Mouse (Mus musculus): ENCODE measurements around the gene Gm37240. TPM values are rescaled to one million over a fixed set of nuclear protein-coding genes. Genes with fewer than 3 reads are reported as not detected.

Gene Gm37240
- polyA plus RNA-seq, 1 experiment from 2014 or later: 1.1 TPM

DNA sequence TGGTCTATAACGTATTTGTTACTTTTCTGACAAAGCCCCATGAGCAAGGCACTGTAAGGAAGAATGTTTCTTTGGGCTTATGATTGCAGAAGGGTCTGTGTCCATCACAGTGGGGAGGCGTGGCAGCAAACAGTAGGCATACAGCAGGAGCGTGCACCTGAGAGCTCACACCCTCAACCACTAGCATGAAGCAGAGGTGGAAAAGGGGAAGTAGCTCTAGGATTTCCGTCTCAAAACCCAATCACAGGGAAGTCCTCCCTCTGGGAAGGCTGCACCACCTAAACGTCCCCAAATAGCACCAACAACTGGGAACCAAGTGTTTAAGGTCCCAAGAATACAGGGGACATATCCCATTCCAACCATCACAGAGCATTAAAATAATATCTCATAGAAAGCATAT, 26.3 kb downstream of the Gm37240 start:
- H3K4me3 ChIP-seq: no peak overlapping the region
- no peaks in the 10 kb centered on the region for H3K4me1 ChIP-seq
- WGBS: 89% methylated on average over 5 of the region's 5 CpGs
- no peak for ATAC-seq (ENCODE audit: low FRiP score, low read depth)
- no peaks in the 10 kb centered on the region for H3K9me3 ChIP-seq
- H3K9ac ChIP-seq: no peak overlapping the region
- H3K27me3 ChIP-seq (replicated peaks): no peaks in the 10 kb centered on the region
- no peaks in the 10 kb centered on the region for H3K36me3 ChIP-seq
- no peak overlapping the region for H3K4me2 ChIP-seq (replicated peaks)
- H3K27ac ChIP-seq: no peak overlapping the region

DNA sequence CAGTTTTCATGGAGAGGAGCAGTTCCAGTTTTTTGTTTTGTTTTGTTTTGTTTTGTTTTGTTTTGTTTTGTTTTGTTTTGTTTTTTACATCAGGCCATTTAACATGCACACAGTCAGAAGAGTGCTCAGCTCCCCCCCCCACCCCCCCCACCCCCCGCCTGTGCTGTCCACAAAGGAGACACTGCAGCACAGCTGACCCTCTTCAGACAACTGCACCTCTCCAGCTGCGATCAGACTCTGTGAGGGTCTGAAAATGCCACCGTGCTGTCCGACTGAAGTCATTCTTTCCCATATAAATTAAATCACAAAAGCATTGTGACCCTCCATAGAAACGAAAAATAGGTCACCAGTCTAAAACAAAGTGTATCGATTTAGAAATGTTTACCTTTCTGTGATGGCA, 28.0 kb downstream of the Gm37240 start:
- H3K4me3 ChIP-seq: no peak overlapping the region
- no peak overlapping the region for H3K4me2 ChIP-seq (replicated peaks)
- H3K27me3 ChIP-seq (replicated peaks): no peaks in the 10 kb centered on the region
- no peaks in the 10 kb centered on the region for H3K36me3 ChIP-seq
- no peaks in the 10 kb centered on the region for H3K9me3 ChIP-seq
- no peak overlapping the region for H3K9ac ChIP-seq
- WGBS: 48% methylated on average over 6 of the region's 6 CpGs
- no peak for ATAC-seq (ENCODE audit: low FRiP score, low read depth)
- H3K27ac ChIP-seq: no peak overlapping the region
- H3K4me1 ChIP-seq: no peaks in the 10 kb centered on the region

DNA sequence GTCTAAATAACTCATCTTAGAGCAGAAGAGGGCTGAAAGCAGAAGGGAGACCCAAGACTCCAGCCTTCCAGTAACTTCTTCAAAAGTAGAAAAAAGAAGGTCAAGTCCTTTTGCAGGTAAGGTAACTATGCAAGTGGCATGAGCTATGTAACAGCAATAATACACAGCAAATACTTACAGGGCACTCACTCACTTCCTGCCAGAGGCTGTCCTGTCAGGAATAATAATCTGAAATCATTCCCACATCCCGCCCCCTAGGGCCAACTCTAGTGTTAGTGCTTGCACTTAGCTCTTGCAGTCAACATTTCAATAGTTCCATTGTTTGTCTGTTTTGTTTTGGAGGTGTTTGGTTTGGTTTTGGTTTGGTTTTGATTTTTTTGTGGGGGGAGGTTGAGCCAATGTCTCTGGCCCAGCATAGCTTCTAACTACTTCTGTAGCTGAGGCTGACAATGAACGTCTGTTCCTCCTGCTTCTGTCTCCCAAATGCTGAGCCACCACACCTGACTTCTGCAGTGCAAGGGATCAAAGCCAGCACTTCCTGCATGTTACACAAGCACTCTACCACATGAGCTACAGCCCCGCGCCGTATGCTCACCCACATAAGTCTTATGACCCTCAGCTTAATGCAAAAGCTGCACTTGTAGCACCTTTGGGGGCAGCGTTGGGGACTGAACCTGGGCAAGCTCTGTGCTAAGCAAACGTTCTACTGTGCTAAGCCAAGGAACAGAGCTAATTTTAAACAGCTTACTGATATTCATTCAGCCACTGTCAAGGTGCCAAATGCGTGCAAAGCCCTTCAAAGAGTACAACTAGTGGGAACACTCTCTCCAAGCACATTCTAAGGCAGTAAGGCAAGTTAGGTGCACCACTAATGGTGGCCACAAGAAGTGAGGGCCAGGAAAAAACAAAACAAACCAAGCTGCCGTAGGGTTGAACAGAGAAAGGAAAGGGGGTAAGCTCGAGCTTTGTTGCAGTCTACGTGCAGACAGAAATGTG, 28.9 kb downstream of the Gm37240 start:
- no peak overlapping the region for H3K9ac ChIP-seq
- H3K27me3 ChIP-seq (replicated peaks): no peaks in the 10 kb centered on the region
- no peak overlapping the region for H3K4me3 ChIP-seq
- no peak overlapping the region for H3K4me2 ChIP-seq (replicated peaks)
- WGBS: 78% methylated on average over 11 of the region's 11 CpGs
- no peak for ATAC-seq (ENCODE audit: low FRiP score, low read depth)
- no peaks in the 10 kb centered on the region for H3K4me1 ChIP-seq
- no peaks in the 10 kb centered on the region for H3K36me3 ChIP-seq
- H3K27ac ChIP-seq: no peak overlapping the region
- H3K9me3 ChIP-seq: no peaks in the 10 kb centered on the region

DNA sequence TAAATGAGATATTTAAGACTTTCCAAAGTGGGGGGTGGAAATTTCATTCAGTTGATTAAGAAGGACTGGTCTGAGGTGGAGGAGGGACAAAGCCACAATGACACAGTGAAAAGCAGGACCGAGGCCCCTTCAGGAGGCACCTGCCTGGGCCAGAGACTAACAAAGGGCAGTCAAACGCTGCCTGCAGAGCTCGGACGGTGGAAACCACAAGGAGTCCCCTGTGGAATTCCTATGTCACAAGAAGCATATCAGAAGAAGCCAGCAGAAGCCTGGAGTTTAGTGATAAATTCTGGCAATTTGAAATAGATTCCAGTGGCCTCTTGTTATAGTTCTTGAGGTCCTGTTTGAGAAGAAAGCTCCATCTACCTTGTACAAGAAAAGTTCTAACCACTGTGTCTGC, 30.2 kb downstream of the Gm37240 start:
- H3K27me3 ChIP-seq (replicated peaks): no peaks in the 10 kb centered on the region
- no peak overlapping the region for H3K9ac ChIP-seq
- no peak overlapping the region for H3K4me2 ChIP-seq (replicated peaks)
- 20% methylated on average over 4 of the region's 4 CpGs for WGBS
- H3K9me3 ChIP-seq: no peaks in the 10 kb centered on the region
- no peak overlapping the region for H3K27ac ChIP-seq
- no peak for ATAC-seq (ENCODE audit: low FRiP score, low read depth)
- no peak overlapping the region for H3K4me3 ChIP-seq
- no peaks in the 10 kb centered on the region for H3K4me1 ChIP-seq
- H3K36me3 ChIP-seq: no peaks in the 10 kb centered on the region

DNA sequence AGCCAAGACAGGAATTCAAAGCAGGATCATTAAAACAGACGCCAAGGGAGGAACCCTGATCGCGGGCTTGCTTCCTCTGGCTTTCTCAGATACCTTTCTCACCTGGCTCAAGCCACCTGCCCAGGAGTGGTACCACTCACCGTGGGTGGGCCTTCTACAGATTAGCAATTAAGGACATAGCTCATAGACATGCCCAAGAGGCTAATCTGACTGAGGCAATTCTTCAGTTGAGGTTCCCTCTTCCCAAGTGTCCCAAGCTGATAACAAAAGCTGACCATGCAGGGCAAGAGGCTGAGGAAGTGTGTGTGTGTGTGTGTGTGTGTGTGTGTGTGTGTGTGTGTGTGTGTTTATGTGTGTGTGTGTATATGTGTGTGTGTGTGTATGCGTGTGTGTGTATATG, 31.4 kb downstream of the Gm37240 start:
- no peak overlapping the region for H3K4me2 ChIP-seq (replicated peaks)
- H3K4me1 ChIP-seq: no peaks in the 10 kb centered on the region
- no peak overlapping the region for H3K27ac ChIP-seq
- no peak overlapping the region for H3K4me3 ChIP-seq
- no peaks in the 10 kb centered on the region for H3K36me3 ChIP-seq
- no peak for ATAC-seq (ENCODE audit: low FRiP score, low read depth)
- no peaks in the 10 kb centered on the region for H3K27me3 ChIP-seq (replicated peaks)
- 88% methylated on average over 5 of the region's 5 CpGs for WGBS
- H3K9me3 ChIP-seq: no peaks in the 10 kb centered on the region
- H3K9ac ChIP-seq: no peak overlapping the region

DNA sequence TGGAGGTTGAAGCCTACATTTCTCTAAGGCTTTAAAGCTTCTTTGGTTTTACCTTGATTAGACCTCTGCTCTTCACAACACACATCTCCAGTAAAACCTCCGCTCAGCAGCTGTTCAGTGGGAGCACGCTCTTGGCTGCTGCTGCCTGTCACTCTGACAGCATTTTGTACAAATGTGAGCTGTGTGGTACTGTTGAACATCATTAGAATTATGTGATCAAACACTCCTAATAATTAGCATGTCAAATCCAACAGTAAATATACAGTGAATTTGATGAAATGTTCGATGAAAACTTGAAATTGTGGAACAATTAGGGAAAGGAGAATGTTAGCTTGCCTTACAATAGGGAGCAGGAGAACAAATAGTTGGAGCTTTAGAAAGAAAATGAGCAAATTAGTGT, 32.3 kb downstream of the Gm37240 start:
- Histone ChIP-seq H3K36me3 (no peaks in the 10 kb centered on the region), H3K27me3 (replicated peaks) (no peaks in the 10 kb centered on the region), H3K27ac (no peak overlapping the region), H3K4me1 (no peaks in the 10 kb centered on the region), H3K4me2 (replicated peaks) (no peak overlapping the region), H3K9me3 (no peaks in the 10 kb centered on the region), H3K9ac (no peak overlapping the region), H3K4me3 (no peak overlapping the region)
- no peak for ATAC-seq (ENCODE audit: low FRiP score, low read depth)
- 93% methylated on average over 3 of the region's 3 CpGs for WGBS

DNA sequence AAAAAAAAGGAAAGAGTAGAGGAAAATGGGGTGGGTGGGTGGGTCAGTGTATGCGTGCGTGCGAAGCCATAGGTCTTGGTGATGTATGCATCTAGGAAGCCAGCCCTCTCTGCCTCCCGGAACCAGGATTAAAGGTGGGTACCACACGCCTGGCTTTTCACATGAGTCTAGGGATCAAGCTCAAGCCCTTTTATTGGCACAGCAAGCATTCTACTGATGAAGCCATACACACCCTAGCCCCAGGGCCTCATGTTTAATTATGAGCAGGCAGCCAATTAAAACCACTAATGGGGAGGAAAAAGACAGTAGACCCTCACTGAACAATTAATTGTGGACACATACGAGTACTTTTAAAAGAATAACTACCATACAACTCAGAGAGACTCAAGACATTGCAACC, 33.2 kb downstream of the Gm37240 start:
- ATAC-seq (ENCODE audit: low FRiP score, low read depth): no peak
- H3K4me3 ChIP-seq: no peak overlapping the region
- WGBS: 85% methylated on average over 6 of the region's 6 CpGs

DNA sequence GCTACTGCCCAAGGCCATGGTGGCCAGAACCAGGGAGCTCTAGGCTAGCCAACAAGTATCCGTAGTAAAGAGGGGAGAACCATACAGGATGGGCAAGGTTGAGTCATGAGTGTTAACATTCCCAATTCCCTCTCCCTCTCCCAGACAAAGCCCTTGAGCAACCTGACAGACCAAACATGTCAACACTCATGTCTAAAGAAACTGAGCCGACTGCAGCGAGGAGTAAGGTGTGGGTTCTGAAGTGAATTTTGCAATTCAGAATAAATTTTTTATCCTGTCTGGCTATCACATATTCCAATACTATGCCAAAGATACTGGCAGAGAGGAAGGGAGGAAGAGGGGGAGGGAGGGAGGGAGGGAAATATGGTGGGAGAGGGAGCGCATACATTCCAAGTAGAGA, 33.6 kb downstream of the Gm37240 start:
- Histone ChIP-seq H3K4me3 (no peak overlapping the region), H3K27ac (no peak overlapping the region), H3K27me3 (replicated peaks) (no peaks in the 10 kb centered on the region), H3K9me3 (no peaks in the 10 kb centered on the region), H3K4me1 (no peaks in the 10 kb centered on the region), H3K9ac (no peak overlapping the region), H3K4me2 (replicated peaks) (no peak overlapping the region), H3K36me3 (no peaks in the 10 kb centered on the region)
- 92% methylated on average over 3 of the region's 4 CpGs for WGBS
- ATAC-seq (ENCODE audit: low FRiP score, low read depth): no peak

More for the DNA sequence above, 33.2 kb downstream of the Gm37240 start:
- Histone ChIP-seq H3K4me1 (no peaks in the 10 kb centered on the region), H3K9me3 (no peaks in the 10 kb centered on the region), H3K27ac (no peak overlapping the region), H3K27me3 (replicated peaks) (no peaks in the 10 kb centered on the region), H3K4me2 (replicated peaks) (no peak overlapping the region), H3K36me3 (no peaks in the 10 kb centered on the region), H3K9ac (no peak overlapping the region)

DNA sequence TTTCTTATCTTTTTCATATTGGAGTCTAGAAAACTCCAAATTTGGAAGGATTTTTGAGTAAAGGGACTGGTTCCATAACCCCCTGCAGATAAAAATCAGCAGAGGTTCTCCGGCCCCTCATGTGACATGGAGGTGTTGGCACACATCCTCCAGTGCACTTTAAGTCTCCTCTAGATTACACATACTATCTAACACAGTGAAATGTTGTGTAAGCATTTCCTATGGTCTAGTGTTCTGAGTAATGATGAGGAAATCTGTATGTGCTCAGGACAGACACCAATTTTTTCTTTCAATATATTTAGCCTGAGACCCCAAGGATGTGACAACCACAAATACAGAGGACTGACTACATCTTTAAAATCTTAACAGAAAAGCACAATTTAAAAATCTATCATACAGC, 37.2 kb downstream of the Gm37240 start:
- Histone ChIP-seq H3K27ac (no peak overlapping the region), H3K9me3 (no peaks in the 10 kb centered on the region), H3K4me2 (replicated peaks) (no peak overlapping the region), H3K4me1 (no peaks in the 10 kb centered on the region), H3K27me3 (replicated peaks) (no peaks in the 10 kb centered on the region), H3K4me3 (no peak overlapping the region), H3K36me3 (no peaks in the 10 kb centered on the region), H3K9ac (no peak overlapping the region)
- no peak for ATAC-seq (ENCODE audit: low FRiP score, low read depth)
- WGBS: 85% methylated on average over 1 of the region's 1 CpGs

DNA sequence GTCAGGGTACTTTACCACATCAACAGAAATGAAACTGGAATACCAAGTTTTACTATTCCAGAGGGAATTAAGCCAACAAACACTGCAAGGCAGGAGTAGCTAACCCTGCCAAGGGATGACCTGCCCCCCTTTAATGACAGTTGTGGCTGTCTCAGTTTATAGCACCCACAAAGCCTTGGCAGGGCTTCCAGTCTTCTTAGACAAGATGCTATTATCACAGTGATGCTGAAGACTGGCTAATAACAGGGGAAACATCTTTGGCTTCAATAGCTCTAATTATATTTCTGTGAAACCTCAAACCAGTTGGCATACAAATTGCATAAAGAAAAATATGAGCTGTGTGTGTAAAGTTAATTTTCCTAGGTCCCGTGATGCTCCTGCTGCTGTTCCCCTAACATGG, 41.0 kb downstream of the Gm37240 start:
- Histone ChIP-seq H3K4me1 (0 out of 2 replicates have a peak, but pooled peaks cover 11% of the 10 kb centered on the region), H3K9me3 (no peaks in the 10 kb centered on the region), H3K27me3 (replicated peaks) (no peaks in the 10 kb centered on the region), H3K27ac (no peak overlapping the region), H3K9ac (no peak overlapping the region), H3K4me3 (no peak overlapping the region), H3K4me2 (replicated peaks) (no peak overlapping the region), H3K36me3 (no peaks in the 10 kb centered on the region)
- ATAC-seq (ENCODE audit: low FRiP score, low read depth): no peak
- 83% methylated on average over 1 of the region's 1 CpGs for WGBS

DNA sequence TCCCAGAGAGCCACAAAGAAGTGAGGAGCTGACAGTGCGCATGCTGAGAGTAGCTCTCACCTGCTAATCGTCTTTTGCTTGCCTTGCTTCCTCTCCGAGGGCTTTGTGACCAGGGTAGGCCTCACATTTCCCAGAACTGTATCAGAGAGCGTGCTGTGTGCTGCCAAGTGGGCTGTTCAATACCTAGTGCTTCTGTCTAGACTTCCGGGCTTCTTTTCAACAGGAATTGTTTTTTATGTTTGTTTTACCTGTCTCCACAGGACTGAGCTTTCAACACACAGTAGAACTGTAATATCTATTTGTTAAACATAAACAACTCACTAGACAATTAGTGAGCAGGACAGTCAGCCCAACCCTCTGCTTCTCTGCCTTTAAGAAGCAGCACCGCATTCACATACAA, 42.0 kb downstream of the Gm37240 start:
- H3K4me1 ChIP-seq: 0 out of 2 replicates have a peak, but pooled peaks cover 11% of the 10 kb centered on the region
- no peaks in the 10 kb centered on the region for H3K36me3 ChIP-seq
- WGBS: 88% methylated on average over 6 of the region's 6 CpGs
- no peak overlapping the region for H3K27ac ChIP-seq
- no peaks in the 10 kb centered on the region for H3K9me3 ChIP-seq
- H3K27me3 ChIP-seq (replicated peaks): no peaks in the 10 kb centered on the region
- H3K4me2 ChIP-seq (replicated peaks): no peak overlapping the region
- H3K4me3 ChIP-seq: no peak overlapping the region
- H3K9ac ChIP-seq: no peak overlapping the region
- ATAC-seq (ENCODE audit: low FRiP score, low read depth): no peak

DNA sequence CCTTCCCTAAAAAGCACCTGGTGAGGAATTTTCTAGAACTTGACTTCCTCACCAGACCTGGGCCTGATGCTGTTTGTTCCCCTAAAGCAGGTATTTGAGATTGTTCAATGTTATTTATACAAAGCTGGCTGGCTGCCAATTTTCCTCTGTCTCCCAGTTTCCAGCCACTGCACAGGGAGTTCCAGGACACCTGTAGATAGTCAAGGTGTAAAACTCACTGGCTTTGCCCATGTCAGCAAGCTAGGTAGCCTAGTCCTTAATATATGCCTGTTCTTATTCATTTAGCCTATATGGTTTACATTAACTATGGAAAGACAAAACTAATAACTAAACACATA, 44.5 kb downstream of the Gm37240 start:
- Histone ChIP-seq H3K9me3 (no peaks in the 10 kb centered on the region), H3K4me2 (replicated peaks) (no peak overlapping the region), H3K4me3 (no peak overlapping the region), H3K27me3 (replicated peaks) (no peaks in the 10 kb centered on the region), H3K36me3 (no peaks in the 10 kb centered on the region), H3K9ac (no peak overlapping the region), H3K27ac (no peak overlapping the region), H3K4me1 (0 out of 2 replicates have a peak, but pooled peaks cover 11% of the 10 kb centered on the region)
- no peak for ATAC-seq (ENCODE audit: low FRiP score, low read depth)

All from neural tube, embryonic 12.5 days (tissue).